Mouse (Mus musculus) liver, postnatal 0 days (tissue): ENCODE data around the gene Fsd2.

Experiments
- CTCF ChIP-seq: sonication (generic); IDR thresholded peaks from 2 replicates; pipeline ENCODE4 v1.5.1; 2016; ENCODE audit warnings: antibody characterized with exemption, low read depth
- EP300 ChIP-seq: IDR thresholded peaks from 2 replicates; pipeline ENCODE4 v1.6.1; 2016; ENCODE audit warnings: antibody characterized with exemption, low read depth, mild to moderate bottlenecking

DNA sequence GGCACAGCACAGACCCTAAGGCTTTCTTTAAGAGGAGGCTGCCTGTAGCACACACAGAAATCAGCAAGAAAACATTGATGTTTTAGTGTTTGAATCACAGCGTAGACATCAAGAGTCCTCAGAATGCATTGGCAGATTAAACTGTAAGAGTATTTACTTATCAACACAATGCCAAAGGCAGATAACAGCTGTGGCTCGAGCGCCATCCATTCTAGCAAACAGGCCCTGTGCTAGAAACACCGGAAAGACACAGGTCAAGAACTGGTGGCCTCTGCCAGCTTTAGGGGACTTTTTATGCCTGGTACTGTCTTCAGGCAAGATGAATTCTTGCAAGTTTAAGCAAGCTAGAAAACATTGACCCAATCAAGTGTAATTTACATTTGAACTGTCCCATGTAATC lies 412 bp downstream of the Fsd2 start:
- no peak for TF ChIP-seq CTCF
- TF ChIP-seq EP300 = no peak
